Mouse (Mus musculus): ENCODE results near the gene Mtcl1. TPM values are rescaled to one million over a fixed set of nuclear protein-coding genes. Genes with fewer than 3 reads are reported as not detected.

Gene Mtcl1
- polyA plus RNA-seq, 1 experiment from 2014 or later = 10.4 TPM

- WGBS = 94% methylated on average over 13 of the region's 13 CpGs
- ATAC-seq (ENCODE audit: insufficient number of reproducible peaks, insufficient read depth, low FRiP score, low TSS enrichment) = no peak
- Histone ChIP-seq H3K27ac (no peak overlapping the region), H3K4me3 (no peak overlapping the region), H3K4me2 (replicated peaks) (no peak overlapping the region), H3K36me3 (0 out of 2 replicates have a peak, but pooled peaks cover 4% of the 10 kb centered on the region), H3K27me3 (no peaks in the 10 kb centered on the region; the same call in 1 of the 2 replicates), H3K4me1 (no peaks in the 10 kb centered on the region), H3K9me3 (no peaks in the 10 kb centered on the region), H3K9ac (no peak overlapping the region)
Observed at GRCm38 (mm10) chr17:66337929-66338328, 111.6 kb downstream of the Mtcl1 start.

- Histone ChIP-seq H3K4me2 (replicated peaks) (no peak overlapping the region), H3K27ac (no peak overlapping the region), H3K27me3 (no peaks in the 10 kb centered on the region; the same call in 1 of the 2 replicates), H3K9ac (no peak overlapping the region), H3K4me1 (no peaks in the 10 kb centered on the region), H3K36me3 (0 out of 2 replicates have a peak, but pooled peaks cover 2% of the 10 kb centered on the region), H3K4me3 (no peak overlapping the region), H3K9me3 (no peaks in the 10 kb centered on the region)
- WGBS = 94% methylated on average over 10 of the region's 10 CpGs
- no peak for ATAC-seq (ENCODE audit: insufficient number of reproducible peaks, insufficient read depth, low FRiP score, low TSS enrichment)
Observed at GRCm38 (mm10) chr17:66335568-66335967, 114.0 kb downstream of the Mtcl1 start.

- no peak overlapping the region for H3K27ac ChIP-seq
- no peak overlapping the region for H3K4me3 ChIP-seq
- no peaks in the 10 kb centered on the region for H3K4me1 ChIP-seq
- ATAC-seq (ENCODE audit: insufficient number of reproducible peaks, insufficient read depth, low FRiP score, low TSS enrichment) = no peak
- 78% methylated on average over 4 of the region's 4 CpGs for WGBS
- H3K9ac ChIP-seq = no peak overlapping the region
- no peaks in the 10 kb centered on the region for H3K9me3 ChIP-seq
- no peak overlapping the region for H3K4me2 ChIP-seq (replicated peaks)
- H3K36me3 ChIP-seq = no peaks in the 10 kb centered on the region
- no peaks in the 10 kb centered on the region; the same call in 1 of the 2 replicates for H3K27me3 ChIP-seq
Observed at GRCm38 (mm10) chr17:66334894-66335293, 114.7 kb downstream of the Mtcl1 start.

GRCm38 (mm10) chr17:66331207-66331606 lies 118.3 kb downstream of the Mtcl1 start:
- Histone ChIP-seq H3K36me3 (no peaks in the 10 kb centered on the region), H3K9ac (no peak overlapping the region), H3K27ac (no peak overlapping the region), H3K4me2 (replicated peaks) (no peak overlapping the region), H3K9me3 (no peaks in the 10 kb centered on the region), H3K27me3 (no peaks in the 10 kb centered on the region; the same call in 1 of the 2 replicates), H3K4me1 (0 out of 2 replicates have a peak, but pooled peaks cover under 1% of the 10 kb centered on the region), H3K4me3 (no peak overlapping the region)
- 80% methylated on average over 6 of the region's 6 CpGs for WGBS
- ATAC-seq (ENCODE audit: insufficient number of reproducible peaks, insufficient read depth, low FRiP score, low TSS enrichment) = no peak

- 88% methylated on average over 5 of the region's 5 CpGs for WGBS
- no peaks in the 10 kb centered on the region for H3K36me3 ChIP-seq
- no peaks in the 10 kb centered on the region for H3K27me3 ChIP-seq
- no peak overlapping the region for H3K9ac ChIP-seq
- no peak overlapping the region for H3K4me2 ChIP-seq (replicated peaks)
- no peaks in the 10 kb centered on the region for H3K9me3 ChIP-seq
- H3K4me3 ChIP-seq = no peak overlapping the region
- 0 out of 2 replicates have a peak, but pooled peaks cover 6% of the 10 kb centered on the region for H3K4me1 ChIP-seq
- ATAC-seq (ENCODE audit: insufficient number of reproducible peaks, insufficient read depth, low FRiP score, low TSS enrichment) = no peak
- H3K27ac ChIP-seq = no peak overlapping the region
Observed at GRCm38 (mm10) chr17:66326552-66327045, 123.0 kb downstream of the Mtcl1 start.

- Histone ChIP-seq H3K27me3 (no peaks in the 10 kb centered on the region), H3K4me1 (0 out of 2 replicates have a peak, but pooled peaks cover 6% of the 10 kb centered on the region), H3K36me3 (no peaks in the 10 kb centered on the region), H3K9me3 (no peaks in the 10 kb centered on the region), H3K4me2 (replicated peaks) (no peak overlapping the region), H3K9ac (no peak overlapping the region), H3K4me3 (no peak overlapping the region), H3K27ac (no peak overlapping the region)
- 75% methylated on average over 4 of the region's 4 CpGs for WGBS
- ATAC-seq (ENCODE audit: insufficient number of reproducible peaks, insufficient read depth, low FRiP score, low TSS enrichment) = no peak
Observed at GRCm38 (mm10) chr17:66326204-66326545, 123.4 kb downstream of the Mtcl1 start.

GRCm38 (mm10) chr17:66325440-66326203 lies 123.9 kb downstream of the Mtcl1 start:
- H3K4me3 ChIP-seq = no peak overlapping the region
- H3K27me3 ChIP-seq = no peaks in the 10 kb centered on the region
- H3K9me3 ChIP-seq = no peaks in the 10 kb centered on the region
- no peaks in the 10 kb centered on the region for H3K36me3 ChIP-seq
- WGBS = 46% methylated on average over 14 of the region's 14 CpGs
- H3K4me2 ChIP-seq (replicated peaks) = no peak overlapping the region
- H3K27ac ChIP-seq = no peak overlapping the region
- 0 out of 2 replicates have a peak, but pooled peaks cover 6% of the 10 kb centered on the region for H3K4me1 ChIP-seq
- no peak overlapping the region for H3K9ac ChIP-seq
- ATAC-seq (ENCODE audit: insufficient number of reproducible peaks, insufficient read depth, low FRiP score, low TSS enrichment) = no peak

GRCm38 (mm10) chr17:66324836-66325235 lies 124.7 kb downstream of the Mtcl1 start:
- 0 out of 2 replicates have a peak, but pooled peaks cover 6% of the 10 kb centered on the region for H3K4me1 ChIP-seq
- WGBS = 74% methylated on average over 3 of the region's 3 CpGs
- no peak overlapping the region for H3K4me3 ChIP-seq
- H3K9ac ChIP-seq = no peak overlapping the region
- H3K36me3 ChIP-seq = no peaks in the 10 kb centered on the region
- H3K9me3 ChIP-seq = no peaks in the 10 kb centered on the region
- H3K4me2 ChIP-seq (replicated peaks) = no peak overlapping the region
- H3K27ac ChIP-seq = no peak overlapping the region
- no peak for ATAC-seq (ENCODE audit: insufficient number of reproducible peaks, insufficient read depth, low FRiP score, low TSS enrichment)
- no peaks in the 10 kb centered on the region for H3K27me3 ChIP-seq

- 69% methylated on average over 15 of the region's 15 CpGs for WGBS
- no peaks in the 10 kb centered on the region for H3K36me3 ChIP-seq
- ATAC-seq (ENCODE audit: insufficient number of reproducible peaks, insufficient read depth, low FRiP score, low TSS enrichment) = no peak
Observed at GRCm38 (mm10) chr17:66322646-66323255, 126.8 kb downstream of the Mtcl1 start.

GRCm38 (mm10) chr17:66321933-66322332 lies 127.6 kb downstream of the Mtcl1 start:
- Histone ChIP-seq H3K4me3 (no peak overlapping the region), H3K9me3 (no peaks in the 10 kb centered on the region), H3K27ac (no peak overlapping the region), H3K36me3 (no peaks in the 10 kb centered on the region), H3K27me3 (no peaks in the 10 kb centered on the region), H3K4me2 (replicated peaks) (no peak overlapping the region), H3K9ac (no peak overlapping the region), H3K4me1 (0 out of 2 replicates have a peak, but pooled peaks cover 6% of the 10 kb centered on the region)
- WGBS = 84% methylated on average over 14 of the region's 14 CpGs
- ATAC-seq (ENCODE audit: insufficient number of reproducible peaks, insufficient read depth, low FRiP score, low TSS enrichment) = no peak

More at GRCm38 (mm10) chr17:66322646-66323255, 126.8 kb downstream of the Mtcl1 start:
- no peaks in the 10 kb centered on the region for H3K27me3 ChIP-seq
- H3K9me3 ChIP-seq = no peaks in the 10 kb centered on the region
- no peak overlapping the region for H3K27ac ChIP-seq
- H3K9ac ChIP-seq = no peak overlapping the region
- no peak overlapping the region for H3K4me2 ChIP-seq (replicated peaks)
- H3K4me3 ChIP-seq = no peak overlapping the region
- H3K4me1 ChIP-seq = 0 out of 2 replicates have a peak, but pooled peaks cover 6% of the 10 kb centered on the region

- no peak for ATAC-seq (ENCODE audit: insufficient number of reproducible peaks, insufficient read depth, low FRiP score, low TSS enrichment)
- H3K36me3 ChIP-seq = no peaks in the 10 kb centered on the region
- no peak overlapping the region for H3K9ac ChIP-seq
- H3K9me3 ChIP-seq = no peaks in the 10 kb centered on the region
- H3K4me2 ChIP-seq (replicated peaks) = no peak overlapping the region
- no peak overlapping the region for H3K27ac ChIP-seq
- no peaks in the 10 kb centered on the region for H3K27me3 ChIP-seq
- 84% methylated on average over 20 of the region's 20 CpGs for WGBS
- H3K4me3 ChIP-seq = no peak overlapping the region
- 0 out of 2 replicates have a peak, but pooled peaks cover 3% of the 10 kb centered on the region for H3K4me1 ChIP-seq
Observed at GRCm38 (mm10) chr17:66320716-66321372, 128.7 kb downstream of the Mtcl1 start.
